Mouse (Mus musculus) lung, adult 2 months (tissue): Measurements from ENCODE around the gene Ybey.
A peak's percentile ranks its signal among the peaks of the same experiment; 100 is the strongest.

Experiments used
- CTCF ChIP-seq: fragments of 200-500 bp; IDR thresholded peaks from 2 replicates; pipeline ENCODE4 v1.5.1; 2011; ENCODE audit warnings: mild to moderate bottlenecking, low read length, control low read depth; ENCODE audit not compliant: insufficient read depth
- POLR2A ChIP-seq: fragments of 200-500 bp; IDR thresholded peaks from 2 replicates; pipeline ENCODE4 v1.6.1; 2011; ENCODE audit warnings: low read depth, mild to moderate bottlenecking, control low read depth, low read length, borderline replicate concordance; ENCODE audit errors: extremely low read depth

DNA sequence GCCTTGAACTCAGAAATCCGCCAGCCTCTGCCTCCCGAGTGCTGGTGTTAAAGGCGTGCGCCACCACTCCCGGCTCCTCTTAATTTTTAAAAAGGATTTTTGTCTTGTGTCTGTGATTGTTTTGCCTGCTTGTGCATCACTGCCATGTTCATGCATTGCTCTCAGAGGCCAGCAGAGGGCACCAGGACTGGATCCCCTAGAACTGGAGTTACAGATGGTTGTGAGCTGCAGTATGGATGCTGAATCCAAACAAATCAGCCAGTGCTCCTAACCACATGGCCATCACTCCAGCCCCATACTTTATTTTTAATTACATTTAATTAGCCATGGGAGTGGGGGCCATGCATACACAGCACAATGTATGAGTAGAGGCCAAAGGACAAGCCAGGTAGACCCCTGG is 13.6 kb downstream of the Ybey start:
- TF ChIP-seq POLR2A (no peak), CTCF (peak; percentile 80)
